ENCODE assay signal across 23 mouse cellular contexts in genomic region chr17:66712456-66713205, GRCm38 (mm10).
"Had no signal": no experiment of that assay in that cellular context is flagged by ENCODE, and none has a peak within 500 bp of the region (broad histone marks: within the 10 kb centered on the region; RNA-seq: fewer than 3 reads in every experiment).

No protein-coding gene starts in this region.

- H3K9ac ChIP-seq: heart, embryonic 13.5 days; heart, embryonic 15.5 days; hindbrain, embryonic 13.5 days; hindbrain, embryonic 15.5 days; kidney, embryonic 15.5 days; limb, embryonic 13.5 days; limb, embryonic 15.5 days; liver, embryonic 12.5 days had no signal

- H3K4me3 ChIP-seq: heart, embryonic 10.5 days; heart, embryonic 13.5 days; heart, embryonic 15.5 days; hindbrain, embryonic 13.5 days; hindbrain, embryonic 15.5 days; kidney, embryonic 15.5 days; limb, embryonic 13.5 days; limb, embryonic 15.5 days; liver, embryonic 12.5 days had no signal

- H3K4me2 ChIP-seq: heart, embryonic 13.5 days; heart, embryonic 15.5 days; hindbrain, embryonic 13.5 days; hindbrain, embryonic 15.5 days; kidney, embryonic 15.5 days; limb, embryonic 13.5 days; limb, embryonic 15.5 days; liver, embryonic 12.5 days had no signal

- H3K4me1 ChIP-seq: hindbrain, embryonic 15.5 days had no signal

- DNase-seq: gastrocnemius, postnatal 14 days; gastrocnemius, postnatal 36 days; heart, adult 18-20 months; heart, postnatal 14 days; heart, postnatal 36 days; kidney, adult 2 months; kidney, adult 9 months; kidney, postnatal 14 days; kidney, postnatal 36 days; layer of hippocampus, adult 9-11 months; layer of hippocampus, postnatal 36 days; left cerebral cortex, postnatal 4 days had no signal

- ATAC-seq: hindbrain, postnatal 0 days; liver, embryonic 12.5 days had no signal

- H3K9me3 ChIP-seq: heart, embryonic 10.5 days; heart, embryonic 13.5 days; heart, embryonic 15.5 days; hindbrain, embryonic 13.5 days; hindbrain, embryonic 15.5 days; kidney, embryonic 15.5 days; limb, embryonic 13.5 days; limb, embryonic 15.5 days; liver, embryonic 12.5 days had no signal

- H3K27me3 ChIP-seq: heart, embryonic 13.5 days; heart, embryonic 15.5 days; hindbrain, embryonic 13.5 days; hindbrain, embryonic 15.5 days; kidney, embryonic 15.5 days; limb, embryonic 13.5 days; limb, embryonic 15.5 days; liver, embryonic 12.5 days had no signal

- H3K27ac ChIP-seq: heart, embryonic 10.5 days; heart, embryonic 13.5 days; heart, embryonic 15.5 days; hindbrain, embryonic 13.5 days; hindbrain, embryonic 15.5 days; hindbrain, postnatal 0 days; kidney, embryonic 15.5 days; kidney, postnatal 0 days; limb, embryonic 13.5 days; limb, embryonic 15.5 days; liver, embryonic 12.5 days had no signal

- H3K36me3 ChIP-seq: heart, embryonic 10.5 days; heart, embryonic 13.5 days; heart, embryonic 15.5 days; hindbrain, embryonic 13.5 days; hindbrain, embryonic 15.5 days; limb, embryonic 13.5 days; limb, embryonic 15.5 days; liver, embryonic 12.5 days had no signal
